Mouse (Mus musculus) liver, embryonic 14.5 days (tissue): Measurements from ENCODE around the gene Cdc5l.
"Not testable (repeated sequence)": the region's sequence is repeated elsewhere in the genome, so short reads cannot be mapped to it uniquely, and the experiment has no call there.

Source experiments
- CTCF ChIP-seq: IDR thresholded peaks from 2 replicates; pipeline ENCODE4 v1.5.1; 2016; ENCODE audit warnings: antibody characterized with exemption, low read depth, control low read depth
- EP300 ChIP-seq: IDR thresholded peaks from 2 replicates; pipeline ENCODE4 v1.6.1; 2016; ENCODE audit warnings: antibody characterized with exemption, low read depth

GRCm38 (mm10) chr17:45455783-45456182 lies 22.2 kb upstream of the Cdc5l start:
- TF ChIP-seq CTCF, EP300: not testable (repeated sequence)
